Mouse (Mus musculus): ENCODE data around the gene Tatdn3. TPM values are rescaled to one million over a fixed set of nuclear protein-coding genes. Genes with fewer than 3 reads are reported as not detected.

The Tatdn3 gene
- total RNA-seq, 2 experiments from 2014 or later, result 29.7 to 34.5 TPM

DNA sequence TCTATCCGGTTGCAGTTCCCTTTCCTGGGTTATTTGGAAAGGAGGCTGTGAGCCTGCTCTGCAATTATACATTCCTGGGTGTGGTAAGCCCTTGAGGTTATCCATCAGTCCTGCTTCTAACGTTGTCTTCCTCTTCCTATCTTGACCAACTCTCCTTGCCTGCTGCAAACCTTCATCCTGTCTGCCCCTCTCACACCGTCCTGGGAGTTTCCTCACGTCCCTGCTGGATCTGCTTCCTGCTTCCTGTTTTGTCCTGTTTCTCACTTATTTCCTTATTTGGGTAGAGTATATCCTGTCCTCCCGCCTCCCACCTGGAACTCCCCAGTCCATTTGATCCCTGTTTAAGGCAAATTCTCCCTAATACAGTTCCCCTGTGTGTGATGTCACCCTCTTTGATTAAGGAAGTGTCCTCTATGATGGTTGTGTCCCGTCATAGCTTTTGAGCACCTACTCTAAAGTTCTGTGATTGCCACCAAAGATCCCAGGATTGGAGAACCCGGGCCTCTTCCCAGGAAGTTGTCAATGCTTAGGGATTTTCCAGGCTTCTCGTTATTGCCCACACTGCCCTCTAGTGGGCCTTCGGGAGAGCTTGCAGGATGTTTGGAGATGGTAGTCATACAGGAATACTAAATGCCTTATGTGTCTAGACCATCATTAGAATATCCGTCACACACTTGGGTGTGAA lies 12.6 kb upstream of the Tatdn3 start:
- DNase-seq (ENCODE audit: low spot score in 2 of 2), result peak; percentile 21 to 70

DNA sequence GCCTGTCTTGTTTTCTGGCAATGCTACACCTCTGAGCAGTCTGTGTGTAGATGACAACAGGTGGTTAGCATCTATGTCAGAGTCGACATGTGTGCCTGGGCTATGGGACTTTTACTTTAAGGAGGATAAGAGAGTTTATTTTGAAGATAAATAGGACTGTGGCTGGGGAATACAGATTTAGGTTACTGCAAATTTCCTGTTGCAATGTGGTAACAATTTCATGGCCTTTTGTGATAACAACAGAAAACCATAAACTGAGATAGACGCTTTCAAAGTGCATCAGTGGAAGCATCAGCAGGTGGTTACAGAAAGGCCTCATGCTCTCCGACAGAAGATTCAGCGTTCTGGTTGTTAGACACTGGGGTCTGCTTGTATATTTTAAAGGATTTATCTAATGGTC lies 10.8 kb upstream of the Tatdn3 start:
- no peak for DNase-seq (ENCODE audit: low spot score in 2 of 2)

DNA sequence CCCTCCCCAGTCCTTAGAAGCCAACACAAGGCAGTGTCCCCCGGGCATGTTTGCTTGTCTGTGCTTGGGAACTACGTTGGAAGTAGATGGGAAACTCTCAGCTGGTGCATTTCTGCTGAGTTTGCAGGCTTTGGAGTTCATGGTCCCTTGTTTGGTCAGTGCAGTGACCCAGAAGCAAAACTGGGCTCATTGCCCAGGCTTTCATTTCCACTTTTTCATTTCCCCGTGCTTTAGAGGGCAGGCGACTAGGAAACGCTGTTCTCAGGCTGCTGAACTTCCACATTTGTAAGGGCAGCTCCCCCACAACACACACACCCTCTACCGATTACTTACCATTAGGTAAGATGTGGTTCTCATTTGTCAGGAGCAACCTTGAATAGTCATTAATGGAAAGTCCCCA lies 10.3 kb upstream of the Tatdn3 start:
- no peak for DNase-seq (ENCODE audit: low spot score in 2 of 2)

DNA sequence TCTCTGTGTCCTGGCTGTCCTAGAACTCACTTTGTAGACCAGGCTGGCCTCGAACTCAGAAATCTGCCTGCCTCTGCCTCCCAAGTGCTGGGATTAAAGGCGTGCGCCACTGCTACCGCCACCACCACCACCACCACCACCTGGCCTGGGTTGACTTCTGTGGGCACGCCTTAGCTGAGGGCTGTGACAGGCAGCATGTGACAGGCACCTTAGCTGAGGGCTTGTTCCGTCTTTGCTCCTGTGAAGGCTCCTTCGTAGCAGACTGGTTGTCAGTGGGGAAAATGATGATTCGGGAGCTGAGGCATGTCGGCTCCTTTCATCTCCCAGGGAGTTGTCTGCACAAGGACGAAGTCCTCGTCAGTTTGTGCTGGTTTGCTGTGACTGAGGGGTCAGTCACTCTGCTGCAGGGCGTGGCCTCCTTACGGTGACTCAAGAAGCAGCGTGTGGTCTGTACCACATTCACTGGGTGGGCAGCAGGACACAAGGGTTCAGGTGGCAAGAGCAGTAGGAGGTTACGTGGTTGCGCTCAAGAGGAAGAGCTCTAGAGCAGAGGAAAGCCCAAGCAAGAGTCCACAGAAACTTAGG lies 9.7 kb upstream of the Tatdn3 start:
- no peak for DNase-seq (ENCODE audit: low spot score in 2 of 2)

DNA sequence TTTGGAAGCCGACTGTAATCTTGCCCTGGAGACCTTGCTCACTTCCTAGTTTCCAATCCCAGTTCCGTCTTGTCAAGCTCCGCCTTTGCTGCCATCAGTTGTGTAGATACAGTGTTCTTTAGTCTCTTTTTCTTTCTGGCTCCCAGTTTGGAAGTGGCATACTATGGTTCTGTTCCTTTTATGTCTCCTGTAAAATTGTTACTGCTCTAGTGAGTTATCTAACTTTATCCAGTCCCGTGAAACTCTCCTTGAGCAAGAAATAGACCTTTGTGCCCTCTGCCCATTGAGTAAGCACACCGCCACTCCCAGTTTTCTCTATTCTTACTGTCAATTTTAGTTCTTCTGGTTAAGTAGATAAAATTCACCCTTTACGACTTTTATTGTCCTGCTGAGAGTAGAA lies 8.9 kb upstream of the Tatdn3 start:
- no peak for DNase-seq (ENCODE audit: low spot score in 2 of 2)

DNA sequence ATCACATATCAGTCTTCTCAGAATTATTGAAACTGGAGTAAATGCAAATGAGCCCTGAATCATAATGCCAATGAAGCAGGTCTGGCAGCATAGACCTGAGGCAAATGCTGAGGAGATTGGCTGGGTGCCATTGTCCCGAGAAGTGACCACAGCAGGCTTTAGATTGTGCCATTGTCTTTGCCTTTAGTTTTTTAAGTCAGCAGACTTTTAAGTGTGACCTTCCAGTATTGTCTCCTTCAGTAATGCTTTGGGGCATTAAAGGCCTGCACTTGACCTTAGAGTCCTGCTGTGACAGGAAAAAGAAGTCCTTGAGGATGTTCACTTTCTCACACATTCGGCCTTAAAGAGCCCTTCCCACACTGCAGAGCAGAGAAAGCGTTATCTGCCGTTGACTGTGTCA lies 7.5 kb upstream of the Tatdn3 start:
- no peak for DNase-seq (ENCODE audit: low spot score in 2 of 2)

DNA sequence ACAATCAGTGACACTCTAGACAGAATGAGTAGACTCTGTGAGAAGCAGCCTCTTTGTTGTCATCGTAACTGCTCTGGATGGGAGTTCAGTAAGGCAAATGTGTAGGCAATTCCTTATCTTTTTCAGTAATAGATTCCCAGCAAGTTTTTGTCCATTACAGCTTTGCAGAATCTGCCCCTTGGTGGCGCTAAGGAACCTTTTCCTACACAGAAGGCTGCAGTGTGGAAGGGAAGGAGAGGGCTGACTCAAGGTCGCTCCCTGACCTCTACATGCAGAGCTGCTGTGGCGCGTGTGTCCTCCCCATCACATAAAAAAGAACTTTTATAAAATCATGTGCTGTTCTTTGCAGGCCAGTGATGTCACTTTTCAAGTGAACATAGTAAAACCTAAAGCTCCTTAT lies 5.6 kb upstream of the Tatdn3 start:
- DNase-seq (ENCODE audit: low spot score in 2 of 2), result no peak

DNA sequence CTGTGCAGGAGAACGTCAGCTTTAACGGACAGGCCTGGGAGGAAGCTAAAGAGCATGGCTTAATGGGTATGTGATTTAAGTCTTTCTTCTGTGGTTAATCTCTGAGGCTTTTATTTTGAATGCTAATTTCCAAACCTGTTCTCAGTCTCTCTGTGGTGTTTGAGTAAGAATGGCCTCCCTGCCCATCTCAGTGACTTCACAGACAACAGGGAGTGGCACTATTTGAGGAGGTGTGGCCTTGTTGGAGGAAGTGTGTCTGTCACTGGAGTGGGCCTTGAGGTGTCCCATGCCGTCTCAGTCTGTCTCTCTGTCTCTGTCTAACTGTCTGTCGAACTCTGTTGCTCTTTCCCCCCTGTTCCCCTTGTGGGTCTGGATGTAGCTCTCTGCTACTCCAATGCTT lies 2.5 kb upstream of the Tatdn3 start:
- no peak for DNase-seq (ENCODE audit: low spot score in 2 of 2)

DNA sequence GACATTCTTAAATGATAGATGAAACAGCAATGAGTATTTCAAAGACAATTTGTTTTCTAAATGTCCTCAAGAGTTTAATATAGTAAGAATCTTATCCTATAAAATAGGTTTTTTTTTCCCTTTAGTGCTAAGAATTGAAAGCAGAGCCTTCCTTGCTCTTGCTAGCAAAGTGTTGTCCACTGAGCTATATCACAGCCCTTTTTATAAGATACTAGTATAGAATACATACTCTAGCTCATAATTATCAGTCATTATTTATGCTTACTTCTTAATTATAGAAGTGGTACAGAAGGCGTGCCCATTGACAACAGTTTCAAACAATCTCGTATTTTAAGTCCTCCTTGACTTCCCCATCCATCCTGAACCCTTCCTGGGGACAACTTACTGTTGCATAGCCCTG lies 1.8 kb upstream of the Tatdn3 start:
- no peak for DNase-seq (ENCODE audit: low spot score in 2 of 2)

DNA sequence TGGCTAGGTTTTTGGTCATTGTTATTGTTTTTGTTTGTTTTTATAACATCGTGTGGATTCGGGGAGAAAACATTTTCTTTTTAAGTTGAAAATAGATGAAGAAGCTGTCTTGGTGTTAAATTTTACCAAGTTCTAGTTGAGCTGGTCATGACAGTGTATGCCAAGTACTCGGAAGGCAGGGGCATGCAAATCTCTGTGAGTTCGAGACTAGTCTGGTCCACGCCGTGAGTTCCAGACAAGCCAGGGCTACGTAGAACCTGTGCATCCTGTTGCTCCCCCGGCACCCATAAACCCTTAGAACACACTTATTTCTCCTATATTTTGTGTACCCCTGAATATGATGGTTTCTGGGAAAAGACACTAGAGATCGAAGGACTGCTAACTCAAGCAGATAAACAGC lies 968 bp upstream of the Tatdn3 start:
- no peak for DNase-seq (ENCODE audit: low spot score in 2 of 2)

DNA sequence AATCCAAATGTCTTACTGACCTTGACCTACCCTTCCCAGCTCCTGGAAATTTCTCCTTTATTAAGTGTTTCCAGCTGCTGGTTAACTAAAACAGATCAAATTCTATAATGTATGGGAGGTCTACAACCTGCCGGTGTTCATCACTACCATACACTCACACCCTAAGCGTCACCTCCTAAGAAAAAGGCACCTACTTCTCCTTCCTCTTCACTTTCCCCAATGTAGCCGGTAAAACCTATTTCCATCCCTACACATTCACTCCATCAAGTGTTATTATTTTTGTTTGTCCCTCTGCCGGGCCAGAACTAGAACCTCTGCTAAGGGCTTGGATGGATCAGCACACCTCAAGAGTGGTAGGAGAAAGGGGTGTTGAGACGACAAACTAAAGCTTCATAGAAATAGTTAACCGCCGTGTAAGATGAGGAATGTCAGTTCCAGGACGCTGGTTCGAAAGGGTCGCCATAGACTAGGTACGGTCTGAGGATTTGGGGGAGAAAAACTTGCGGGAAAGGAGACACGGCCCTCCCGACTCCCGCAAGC lies 421 bp downstream of the Tatdn3 start:
- no peak for DNase-seq (ENCODE audit: low spot score in 2 of 2)

DNA sequence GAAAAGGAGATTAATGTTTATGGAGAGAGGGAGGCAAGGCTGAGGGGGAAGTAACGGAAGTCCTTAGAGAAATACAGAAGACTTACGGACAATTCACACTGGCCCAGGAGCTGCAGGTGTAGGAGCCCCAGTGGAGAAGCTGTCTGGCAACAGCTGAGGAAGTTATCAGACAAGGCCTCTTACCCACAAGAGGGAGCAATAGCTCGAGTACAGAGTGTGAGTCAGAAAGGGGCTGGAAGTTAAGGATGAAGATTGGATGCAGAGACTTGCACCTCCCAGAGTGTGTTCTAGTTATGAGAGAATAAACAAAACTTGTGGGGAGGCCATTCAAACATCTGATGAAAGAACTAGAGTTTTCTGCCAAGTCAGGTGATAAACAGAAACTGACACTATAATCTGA lies 5.3 kb downstream of the Tatdn3 start:
- DNase-seq (ENCODE audit: low spot score in 2 of 2), result no peak

DNA sequence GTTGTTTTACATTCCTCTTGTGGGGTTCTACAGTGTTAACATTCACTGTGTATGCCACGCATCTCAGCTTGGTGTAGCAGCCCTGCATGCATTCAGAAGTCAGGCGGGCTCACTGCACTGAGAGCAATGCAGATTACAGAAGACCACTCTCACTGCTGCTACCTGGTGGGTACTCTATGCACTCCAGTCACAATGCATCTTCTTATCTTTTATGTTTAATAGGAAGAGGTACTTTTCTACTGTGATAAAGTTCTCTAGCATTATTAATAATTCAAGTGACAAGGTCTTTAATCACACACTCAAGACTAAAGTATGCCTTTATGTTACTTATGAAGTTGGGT lies 7.2 kb downstream of the Tatdn3 start:
- DNase-seq (ENCODE audit: low spot score in 2 of 2), result no peak

DNA sequence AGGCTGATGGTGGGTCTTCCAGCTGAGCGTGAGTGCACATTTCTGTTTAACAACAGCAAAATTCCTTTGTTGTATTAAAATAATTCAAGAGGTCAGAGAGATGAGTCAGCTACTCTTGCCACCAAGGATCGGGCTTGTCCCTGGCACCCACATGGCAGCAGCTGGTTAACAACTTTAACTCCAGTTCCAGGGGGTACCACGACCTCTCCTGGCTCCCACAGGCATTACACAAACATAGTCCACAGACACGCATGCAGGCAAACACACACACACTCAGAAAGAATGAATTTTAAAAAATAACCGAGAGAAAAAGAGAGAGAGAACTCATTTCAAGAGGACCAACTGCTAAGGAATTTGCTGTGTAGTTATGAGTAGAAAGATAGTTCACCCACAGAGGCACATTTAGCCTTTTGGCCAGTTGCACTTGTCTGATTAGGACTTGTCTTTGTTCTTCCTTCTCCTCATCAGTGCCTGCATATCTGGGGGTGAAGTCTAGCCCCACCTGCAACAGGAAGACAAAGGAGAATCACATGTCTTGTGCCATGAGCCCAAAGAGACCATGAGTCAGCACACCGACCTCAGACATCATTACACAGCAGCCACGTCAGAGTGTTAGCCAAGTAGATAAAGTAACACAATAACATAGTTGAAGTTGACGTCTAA lies 7.7 kb downstream of the Tatdn3 start:
- DNase-seq (ENCODE audit: low spot score in 2 of 2), result no peak

DNA sequence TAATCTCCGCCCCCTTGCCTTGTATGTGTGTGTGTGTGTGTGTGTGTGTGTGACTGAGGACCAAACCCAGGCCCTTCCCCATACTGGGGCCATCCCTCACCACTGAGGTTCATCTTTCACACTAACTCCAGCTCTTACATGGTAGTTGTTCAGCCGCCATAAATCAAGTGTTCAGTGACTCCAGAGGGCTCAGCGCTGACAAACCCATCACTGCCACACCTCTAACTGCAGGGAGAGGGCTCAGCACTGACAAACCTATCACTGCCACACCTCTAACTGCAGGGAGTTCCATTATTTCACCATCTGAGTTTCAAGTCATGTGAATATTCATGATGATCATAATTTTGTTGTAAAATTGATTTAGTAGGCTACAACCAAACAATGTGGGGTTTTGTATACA lies 9.2 kb downstream of the Tatdn3 start:
- DNase-seq (ENCODE audit: low spot score in 2 of 2), result no peak

DNA sequence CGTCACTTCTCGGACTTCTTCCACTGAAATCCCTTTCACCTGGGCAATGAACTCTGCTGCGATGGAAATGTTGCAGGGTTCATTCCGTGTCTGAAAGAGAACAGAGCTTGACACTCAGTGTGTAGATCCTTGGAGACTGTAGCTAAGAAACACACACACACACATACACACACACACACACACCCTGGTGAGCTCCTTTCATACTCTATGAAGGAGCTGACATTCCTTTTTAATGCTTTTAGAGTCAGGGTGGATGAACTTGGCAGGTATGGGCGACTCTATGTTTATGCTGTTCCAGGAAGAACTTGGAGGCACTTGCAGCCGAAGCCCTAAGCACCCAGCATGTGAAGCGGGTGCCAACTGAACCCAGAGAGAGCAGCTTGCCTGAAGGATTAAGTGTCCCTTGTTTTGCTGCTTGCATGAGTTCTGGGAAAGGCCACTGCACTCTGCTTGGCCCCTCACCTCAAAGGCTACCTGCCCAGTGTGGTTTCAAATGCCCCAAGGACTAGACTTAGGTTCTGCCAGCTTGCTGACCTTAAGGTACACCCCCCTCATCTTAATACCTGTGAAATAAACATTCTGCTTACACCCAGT lies 16.4 kb downstream of the Tatdn3 start:
- DNase-seq (ENCODE audit: low spot score in 2 of 2), result no peak

DNA sequence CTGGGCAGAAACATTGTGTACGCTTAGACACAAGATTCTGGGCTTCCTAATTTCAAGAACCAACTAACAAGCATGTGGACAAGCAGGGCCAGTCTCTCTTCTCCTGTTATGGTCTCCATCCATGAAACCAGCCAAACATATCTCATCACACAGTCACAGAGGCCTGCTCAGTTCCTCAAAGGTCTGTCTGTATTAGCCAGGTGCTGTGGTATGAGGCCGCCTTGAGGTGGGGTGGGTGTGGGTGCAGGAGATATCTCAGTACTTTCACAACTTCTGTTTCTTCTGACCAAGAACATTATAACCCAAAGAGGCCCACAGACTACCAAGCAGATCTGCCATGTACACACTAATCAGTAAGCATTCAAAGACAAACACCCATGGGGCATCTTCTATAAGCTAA lies 17.5 kb downstream of the Tatdn3 start:
- no peak for DNase-seq (ENCODE audit: low spot score in 2 of 2)

DNA sequence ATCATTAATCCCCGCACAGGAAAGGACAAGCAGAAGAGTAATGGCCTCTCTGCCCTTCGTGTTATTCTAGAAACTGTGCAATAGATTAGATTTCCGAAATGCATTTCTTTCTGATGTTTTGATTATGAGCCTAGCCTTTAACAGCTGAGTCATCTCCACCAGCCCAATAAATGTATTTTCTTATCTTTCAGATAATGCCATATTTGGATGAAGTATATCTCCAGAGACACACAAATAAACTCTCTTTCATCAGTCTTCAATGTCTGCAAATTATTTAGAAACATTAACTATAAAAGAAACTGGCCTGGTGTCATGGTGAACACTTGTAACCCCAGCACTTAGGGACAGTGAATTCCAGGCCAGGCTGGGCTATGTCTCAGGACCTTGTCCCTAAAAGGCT lies 20.0 kb downstream of the Tatdn3 start:
- DNase-seq (ENCODE audit: low spot score in 2 of 2), result no peak

DNA sequence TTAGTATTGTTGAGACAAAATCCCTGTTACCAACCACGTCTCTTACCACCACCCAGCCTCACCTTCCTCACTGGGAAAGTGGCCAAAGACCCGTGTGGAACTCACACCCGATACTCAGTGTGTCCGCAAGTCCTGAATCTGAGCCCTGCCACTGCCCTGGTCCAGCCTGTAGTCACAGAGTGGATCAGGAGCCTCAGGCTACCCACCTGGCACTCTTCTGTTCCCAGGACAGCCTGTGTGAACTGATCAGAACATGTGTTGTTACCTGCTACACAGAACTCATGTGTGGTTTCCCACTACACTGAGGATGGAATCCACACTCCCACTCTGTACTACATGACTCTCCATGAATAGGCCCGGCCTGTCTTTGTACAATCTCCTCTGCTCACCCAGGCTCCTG lies 20.6 kb downstream of the Tatdn3 start:
- no peak for DNase-seq (ENCODE audit: low spot score in 2 of 2)

DNA sequence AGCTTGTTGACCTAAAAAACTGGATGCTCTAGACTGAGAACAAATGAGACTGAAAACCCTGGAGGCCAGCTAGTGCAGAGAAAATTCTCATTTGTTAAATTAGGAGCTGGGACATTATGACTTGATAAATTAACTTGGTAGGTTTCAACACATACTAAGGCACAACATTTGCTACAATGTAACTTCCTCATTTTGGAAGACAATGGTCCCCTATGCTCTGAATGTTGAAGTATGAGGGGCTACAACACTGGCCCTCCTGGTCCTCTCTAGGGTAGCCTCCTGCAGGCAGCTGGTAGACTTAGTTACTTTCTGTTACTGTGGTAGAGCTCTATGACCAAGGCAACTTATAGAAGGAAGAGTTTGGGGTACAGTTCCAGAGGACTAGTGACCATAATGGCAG lies 21.4 kb downstream of the Tatdn3 start:
- no peak for DNase-seq (ENCODE audit: low spot score in 2 of 2)

DNA sequence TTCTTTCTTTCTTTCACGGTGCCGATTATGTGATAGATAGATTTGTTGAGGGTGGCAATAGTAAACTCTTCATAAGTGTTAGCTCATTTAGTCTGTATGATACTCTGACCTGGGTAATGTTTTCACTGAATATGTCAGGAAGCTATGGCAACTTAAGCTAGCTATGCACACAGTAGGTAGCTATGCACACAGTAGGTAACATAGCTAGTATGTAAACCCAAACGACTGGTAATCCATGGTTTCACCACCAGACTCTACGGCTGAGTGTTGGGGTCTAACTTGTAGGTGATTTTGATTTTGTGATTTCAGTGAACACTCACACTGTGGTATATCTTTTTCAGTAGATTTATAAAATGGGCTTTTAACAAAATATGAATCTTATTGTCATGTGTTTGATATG lies 24.7 kb downstream of the Tatdn3 start:
- DNase-seq (ENCODE audit: low spot score in 2 of 2), result no peak

DNA sequence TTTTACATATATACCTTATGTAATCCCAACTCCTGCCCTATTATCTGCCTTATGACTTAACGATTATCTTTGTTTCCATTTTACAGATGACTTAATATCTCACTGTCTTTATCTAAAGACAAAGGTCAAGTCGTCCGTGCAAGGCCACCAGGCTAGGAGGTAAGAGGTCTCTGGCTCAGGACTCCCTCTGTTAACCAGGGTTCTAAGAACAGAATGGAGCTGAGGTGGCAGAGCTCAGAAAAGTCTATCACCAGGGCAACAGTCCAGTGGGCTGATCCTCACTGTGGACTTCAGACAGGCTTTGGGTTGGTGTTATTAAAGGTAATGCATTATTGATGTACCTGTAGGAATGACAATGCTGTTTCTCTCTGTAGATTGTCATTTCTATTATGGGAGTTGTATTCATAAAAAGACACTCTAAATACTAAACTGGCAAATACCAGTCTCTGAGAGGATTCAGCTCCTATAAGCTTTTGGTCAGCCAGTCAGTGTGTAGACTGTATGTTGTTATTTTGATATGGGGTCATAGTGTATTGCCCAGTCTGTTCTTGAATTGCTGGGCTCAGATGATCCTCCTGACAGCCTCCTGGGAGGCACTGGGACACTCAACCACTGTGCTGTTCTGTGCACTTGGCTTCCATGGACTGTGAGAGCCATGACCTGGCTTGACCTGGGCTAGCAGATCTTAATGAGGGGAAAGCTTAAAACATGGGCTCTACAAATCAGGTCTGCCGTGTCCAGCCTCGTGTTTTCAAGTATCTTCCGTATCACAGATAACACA lies 26.0 kb downstream of the Tatdn3 start, which contains the start of gene Spata45:
TSS of gene Spata45 (plus strand) at position 86 of the 781 bp plus-strand sequence.
- DNase-seq (ENCODE audit: low spot score in 2 of 2), result no peak
